Mouse (Mus musculus) neural tube, embryonic 10.5 days (tissue): ENCODE measurements at regions not wholly inside any gene's neighbourhood (a gene's known extent, or its start where the extent isn't known, plus 50 kb on each side); places are given as distances from the start of the nearest gene placed in this dataset.
"Not testable (repeated sequence)": the region's sequence is repeated elsewhere in the genome, so short reads cannot be mapped to it uniquely, and the experiment has no call there.

Experiments used
- DNase-seq: peaks from one replicate; pipeline ENCODE4 v3.0.0-alpha.2; 2017; ENCODE audit warnings: low spot score; ENCODE audit errors: extremely low spot score

DNA sequence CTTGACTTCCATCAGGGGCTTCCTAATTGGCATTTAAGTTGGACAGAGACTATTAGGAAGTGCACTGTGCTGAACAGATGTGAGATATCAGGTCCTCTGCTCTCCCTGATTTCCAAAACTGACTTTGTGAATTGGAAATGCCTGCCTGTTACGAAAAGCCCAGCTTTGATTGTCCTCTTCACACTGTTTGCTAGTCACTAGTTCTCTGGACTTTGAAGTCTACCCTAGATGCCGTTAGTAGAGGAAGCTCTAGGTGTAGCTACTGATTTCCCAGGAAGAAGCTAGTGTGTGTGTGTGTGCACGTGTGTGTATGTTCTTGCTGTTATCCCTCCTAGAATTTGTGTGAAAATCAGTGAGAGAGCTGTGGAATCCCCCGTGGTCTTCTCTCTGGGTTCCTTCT lies 87.7 kb upstream of the Atp1b1 start:
- no peak for DNase-seq

DNA sequence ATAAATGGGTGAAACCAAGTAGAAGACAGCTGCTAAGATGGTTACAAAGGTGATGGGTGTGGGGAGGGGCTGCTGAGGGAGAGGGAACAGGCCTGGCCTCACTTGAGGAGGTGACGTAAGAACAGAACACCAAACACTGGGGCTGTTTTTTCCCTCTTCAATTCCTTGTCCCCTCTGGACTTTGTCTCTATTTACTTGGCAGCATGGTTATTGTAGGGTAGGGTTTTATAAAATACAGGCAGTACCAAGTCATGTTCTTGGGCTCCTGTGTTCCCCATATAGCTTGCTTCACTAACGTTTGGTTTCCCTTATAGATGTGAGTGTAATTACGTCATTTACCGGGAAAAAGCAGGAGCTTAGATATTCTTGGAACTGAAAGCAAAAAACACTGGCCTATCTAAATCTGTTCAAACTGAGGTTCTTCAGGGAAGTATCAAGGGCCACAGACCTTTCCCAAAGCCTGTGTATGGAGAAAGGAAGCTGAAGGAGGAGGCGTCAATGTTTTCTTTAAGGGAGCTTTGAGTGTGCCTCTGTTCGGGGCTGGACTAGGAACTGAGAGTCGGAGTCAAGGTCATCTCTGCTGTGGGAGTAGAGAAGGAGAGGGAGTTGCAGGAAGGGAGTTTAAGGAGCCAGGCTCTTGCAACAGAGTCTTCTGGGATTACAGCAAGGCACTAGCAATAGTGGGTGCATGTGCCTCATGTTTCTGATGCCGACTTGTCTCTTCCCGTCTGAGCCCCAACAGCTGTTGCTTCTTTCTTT lies 85.1 kb upstream of the Atp1b1 start:
- DNase-seq, result no peak

DNA sequence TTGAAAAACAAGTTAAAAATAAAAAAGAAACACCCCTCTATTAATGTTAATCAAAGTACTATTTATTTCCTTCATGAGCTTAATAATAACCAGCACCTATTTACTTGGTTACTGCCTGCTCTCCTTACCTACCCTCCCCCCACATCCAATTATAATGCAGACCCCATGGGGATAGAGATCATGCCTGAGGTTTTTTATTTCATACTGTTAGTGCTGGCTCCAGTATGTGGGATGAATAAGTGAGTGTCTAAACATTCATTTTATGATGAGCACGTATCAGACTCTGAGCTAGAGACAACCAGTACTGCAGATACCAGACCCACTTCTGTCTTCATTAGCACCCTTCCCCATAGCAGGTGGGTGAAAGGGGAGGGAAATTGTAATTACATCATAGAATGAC lies 83.6 kb upstream of the Atp1b1 start:
- DNase-seq, result no peak

DNA sequence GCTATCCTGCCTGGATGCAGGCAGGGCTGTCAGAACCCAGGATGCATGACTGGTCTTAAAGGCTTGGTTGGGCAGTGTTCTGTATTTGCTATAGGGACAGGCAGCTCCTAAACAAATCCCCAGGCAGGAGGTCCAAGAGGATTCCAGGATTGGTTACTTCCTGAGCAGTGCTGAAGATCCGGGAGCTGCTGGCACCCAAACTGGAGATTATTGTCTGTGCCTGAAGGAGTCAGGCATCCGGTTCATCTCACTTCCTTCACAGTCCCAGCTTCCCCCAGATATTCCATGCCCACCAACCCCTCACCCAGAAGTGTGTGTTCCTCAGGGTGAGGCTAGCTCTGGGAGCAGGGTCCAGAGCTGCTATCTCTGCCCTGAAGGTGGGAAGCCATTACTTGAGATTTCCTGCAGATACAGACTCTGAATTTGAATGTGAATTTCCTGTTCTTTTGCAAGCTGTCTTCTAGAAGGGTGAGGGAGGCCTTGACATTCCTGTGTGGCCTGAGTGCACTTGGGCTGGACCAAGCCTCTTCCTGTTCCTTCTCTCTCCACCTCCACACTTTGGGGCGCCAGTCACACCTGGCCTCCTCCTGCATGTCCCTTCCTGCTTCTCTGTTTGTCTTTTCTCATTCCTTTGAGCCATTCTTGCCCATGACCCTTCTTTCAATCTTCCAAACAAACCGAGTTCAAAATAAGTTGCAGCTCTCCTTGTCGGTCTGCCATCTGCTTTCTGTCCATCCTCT lies 80.3 kb upstream of the Atp1b1 start:
- no peak for DNase-seq

DNA sequence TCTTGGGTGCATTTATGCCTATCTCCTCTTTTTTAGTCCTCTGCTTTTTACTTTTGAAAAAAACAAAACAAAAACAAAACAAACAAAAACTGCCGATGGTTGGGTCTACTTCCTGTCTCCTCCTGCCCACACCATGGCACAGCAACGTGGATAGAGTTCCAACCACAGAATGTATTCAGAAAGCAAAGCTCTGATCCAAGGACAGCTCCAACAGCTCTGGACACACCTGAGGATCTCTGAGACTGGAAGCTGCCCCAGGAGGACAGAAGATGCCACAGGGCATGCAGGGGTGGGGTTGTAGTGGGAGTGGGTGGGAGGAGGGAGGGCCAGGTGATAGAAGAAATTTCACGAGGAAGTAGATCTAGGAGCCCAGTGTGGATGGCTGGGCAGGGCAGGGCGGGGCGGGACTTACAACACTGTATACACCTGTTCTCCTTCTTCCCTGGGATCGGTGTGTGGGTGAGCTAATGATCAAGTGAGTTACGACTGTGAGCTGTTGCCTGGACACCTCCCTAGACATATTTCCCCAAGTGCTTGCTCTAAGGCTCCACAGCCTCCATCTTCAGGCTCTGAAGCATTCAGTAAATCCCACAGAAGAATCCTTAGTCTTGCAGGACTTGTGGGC lies 79.3 kb upstream of the Atp1b1 start:
- no peak for DNase-seq

DNA sequence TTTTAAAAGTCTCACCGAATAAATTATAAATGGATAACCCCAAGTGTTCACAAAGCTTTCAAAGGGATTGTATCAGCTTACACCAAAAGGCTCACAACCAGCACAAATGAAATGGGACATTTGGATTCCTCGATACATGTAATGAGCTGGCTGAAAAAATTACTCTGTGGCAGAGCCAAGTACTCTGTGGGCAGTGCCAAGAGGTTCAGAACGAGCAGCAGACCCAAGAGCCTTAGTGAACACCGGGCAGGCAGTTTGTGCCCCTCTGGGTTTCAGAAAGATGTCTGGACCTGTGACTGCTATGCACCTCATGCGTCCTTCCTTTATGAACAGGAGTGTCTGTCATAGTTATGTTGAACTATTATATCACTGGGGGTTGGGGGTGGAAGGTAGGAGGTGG lies 74.0 kb upstream of the Atp1b1 start:
- DNase-seq, result no peak

DNA sequence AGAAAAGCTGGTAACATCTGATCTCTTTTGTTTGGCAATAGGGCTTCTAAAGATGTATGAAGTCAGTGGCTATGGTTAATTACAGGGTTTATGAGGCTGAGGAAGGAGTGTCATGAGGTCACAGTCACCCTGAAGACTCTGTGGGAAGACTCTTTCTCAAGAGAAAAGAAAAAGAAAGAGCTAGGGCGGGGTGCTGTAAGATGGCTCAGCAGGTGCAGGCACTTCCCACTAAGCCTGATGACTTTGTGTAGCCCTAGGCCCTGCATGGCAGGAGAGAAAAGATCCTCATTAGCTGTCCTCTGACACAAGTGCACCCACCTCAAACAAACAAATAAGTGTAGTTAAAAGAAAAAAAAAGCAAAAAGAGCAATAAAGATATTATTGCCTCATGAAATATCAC lies 73.6 kb upstream of the Atp1b1 start:
- no peak for DNase-seq

DNA sequence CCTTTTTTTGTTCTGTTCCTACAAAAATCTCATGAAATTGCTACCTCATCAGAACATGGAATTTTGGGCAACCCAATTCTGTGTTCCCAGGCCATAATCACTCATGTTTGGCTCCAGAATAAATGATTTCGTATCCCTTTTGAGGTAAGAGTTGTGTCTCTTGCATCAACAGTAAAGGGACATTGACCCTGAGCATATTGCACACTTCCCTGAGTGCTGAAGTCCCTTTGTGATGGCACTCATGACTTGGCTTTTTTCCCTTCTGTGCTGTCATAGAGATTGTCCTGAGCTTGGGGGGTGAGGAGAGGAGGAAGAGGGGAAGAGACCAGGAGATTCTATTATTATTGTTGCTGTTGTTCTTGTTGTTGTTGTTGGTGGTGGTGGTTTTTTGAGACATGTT lies 68.6 kb upstream of the Atp1b1 start:
- no peak for DNase-seq

DNA sequence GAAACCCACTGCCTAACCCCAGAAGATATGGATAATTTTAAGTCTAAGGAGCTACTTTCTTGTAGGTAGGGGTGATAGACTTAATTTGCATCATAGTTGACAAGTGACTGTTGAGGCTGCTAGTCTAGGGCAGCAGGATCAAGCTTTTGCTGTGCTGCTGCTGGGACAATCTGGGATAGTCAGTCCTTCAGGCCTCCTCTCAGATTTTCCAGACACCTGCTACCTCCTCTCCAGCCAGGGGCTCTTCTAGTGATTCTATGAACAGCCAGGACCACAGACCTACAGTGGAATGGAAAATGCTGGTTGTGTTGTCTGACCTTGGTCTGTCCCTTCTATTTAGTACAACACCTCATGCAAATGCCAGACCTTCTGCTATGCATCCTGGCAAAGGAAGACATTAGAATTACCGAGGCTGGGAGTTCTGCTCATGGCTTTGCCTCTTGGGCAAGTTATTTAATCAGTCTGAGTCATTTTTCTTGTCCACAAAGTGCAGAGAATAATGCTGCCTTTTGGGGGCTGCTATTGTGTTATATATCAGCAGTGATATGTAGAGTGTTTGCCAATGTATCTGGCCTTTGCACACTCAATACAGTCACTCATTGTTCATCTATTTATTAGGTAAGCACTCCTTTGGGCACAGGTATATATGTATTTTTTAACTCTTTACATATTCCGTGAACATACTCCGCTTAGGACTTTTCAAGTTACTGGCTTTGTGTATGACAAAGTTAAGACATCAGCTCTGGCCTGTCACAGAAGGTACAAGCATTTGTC lies 64.4 kb upstream of the Atp1b1 start:
- DNase-seq, result no peak

DNA sequence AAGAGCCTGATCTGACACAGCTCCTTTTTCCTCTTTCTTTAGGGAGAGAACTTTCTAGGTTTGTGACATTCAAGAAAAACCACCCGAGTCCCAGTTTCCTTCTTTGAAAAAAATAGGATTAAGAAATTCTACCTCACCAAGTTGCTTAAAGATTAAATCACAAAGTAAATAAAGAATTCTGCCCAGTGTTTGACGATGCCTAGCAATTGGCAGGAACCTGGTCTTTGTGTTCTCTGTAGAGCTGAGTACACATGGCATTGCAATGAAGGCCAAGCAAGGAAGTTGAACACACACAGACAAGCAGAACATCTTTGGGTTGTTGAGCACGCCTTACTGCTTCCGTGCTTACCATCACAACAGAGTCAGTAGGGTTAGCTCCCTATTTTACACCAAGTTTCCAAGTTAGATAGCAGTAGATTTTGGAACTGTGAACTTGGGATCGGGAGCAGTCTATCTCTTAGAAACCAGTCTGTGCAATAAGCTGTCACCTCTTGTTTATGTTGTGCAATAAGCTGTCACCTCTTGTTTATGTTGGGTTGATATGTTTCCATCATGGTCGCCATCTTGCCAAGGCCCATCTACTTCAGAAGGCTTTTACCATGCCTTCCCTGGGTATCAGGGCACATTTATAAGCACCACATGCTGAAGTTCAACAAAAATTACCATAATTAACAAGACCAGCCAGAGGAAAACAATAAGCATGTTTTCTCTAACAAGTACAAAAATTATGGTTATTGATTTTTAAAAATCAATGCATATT lies 63.4 kb upstream of the Atp1b1 start:
- DNase-seq, result no peak

DNA sequence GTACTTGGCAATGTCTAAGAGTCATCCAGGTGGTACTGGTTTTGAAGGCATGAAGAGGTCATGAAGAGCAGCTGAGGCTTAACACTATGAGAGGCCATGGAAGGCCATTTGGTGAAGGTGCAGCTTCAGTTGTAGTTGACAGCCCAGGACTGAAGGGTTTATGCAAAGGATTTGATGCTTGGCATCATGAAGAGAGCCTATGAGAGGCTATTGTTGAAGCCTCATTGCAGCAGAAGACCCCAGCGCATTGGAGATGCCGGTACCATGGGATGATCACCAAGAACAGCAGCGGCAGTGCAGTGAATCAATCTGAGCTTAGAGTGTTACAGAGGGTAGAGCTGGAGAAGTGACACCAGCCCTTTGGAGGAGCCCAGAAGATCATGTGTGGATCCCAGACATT lies 60.7 kb upstream of the Atp1b1 start:
- no peak for DNase-seq

DNA sequence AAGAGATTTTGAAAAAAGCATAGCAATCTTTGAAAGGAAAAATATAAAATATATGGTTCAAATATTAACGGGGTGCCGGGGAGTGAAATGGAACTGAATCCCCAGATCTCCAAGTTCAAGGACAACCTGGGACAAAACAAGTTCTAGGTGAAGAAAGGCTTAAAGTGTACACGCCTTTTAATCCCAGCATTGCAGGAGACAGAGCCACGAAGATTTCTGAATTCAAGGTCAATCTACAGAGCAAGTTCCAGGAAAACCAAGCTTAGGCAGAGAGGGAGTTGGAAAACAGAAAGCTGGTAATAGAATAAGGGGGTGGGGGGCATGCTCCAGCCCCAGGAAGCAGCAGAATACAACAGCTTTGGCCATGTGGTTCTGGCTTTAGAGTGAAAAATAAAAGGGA lies 60.2 kb upstream of the Atp1b1 start:
- DNase-seq, result no peak

DNA sequence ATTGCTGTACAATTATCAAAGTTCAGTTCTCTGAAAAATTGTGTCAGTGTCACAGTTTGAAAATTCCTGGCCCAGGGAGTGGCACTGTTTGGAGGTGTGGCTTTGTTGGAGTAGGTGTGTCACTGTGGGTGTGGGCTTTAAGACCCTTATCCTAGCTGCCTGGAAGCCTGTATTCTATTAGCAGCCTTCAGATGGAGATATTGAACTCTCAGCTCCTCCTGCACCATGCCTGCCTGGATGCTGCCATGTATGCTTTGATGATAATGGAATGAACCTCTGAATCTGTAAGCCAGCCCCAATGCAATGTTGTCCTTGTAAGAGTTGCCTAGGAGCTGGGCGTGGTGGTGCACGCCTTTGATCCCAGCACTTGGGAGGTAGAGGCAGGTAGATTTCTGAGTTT lies 59.2 kb upstream of the Atp1b1 start:
- DNase-seq, result not testable (repeated sequence)

DNA sequence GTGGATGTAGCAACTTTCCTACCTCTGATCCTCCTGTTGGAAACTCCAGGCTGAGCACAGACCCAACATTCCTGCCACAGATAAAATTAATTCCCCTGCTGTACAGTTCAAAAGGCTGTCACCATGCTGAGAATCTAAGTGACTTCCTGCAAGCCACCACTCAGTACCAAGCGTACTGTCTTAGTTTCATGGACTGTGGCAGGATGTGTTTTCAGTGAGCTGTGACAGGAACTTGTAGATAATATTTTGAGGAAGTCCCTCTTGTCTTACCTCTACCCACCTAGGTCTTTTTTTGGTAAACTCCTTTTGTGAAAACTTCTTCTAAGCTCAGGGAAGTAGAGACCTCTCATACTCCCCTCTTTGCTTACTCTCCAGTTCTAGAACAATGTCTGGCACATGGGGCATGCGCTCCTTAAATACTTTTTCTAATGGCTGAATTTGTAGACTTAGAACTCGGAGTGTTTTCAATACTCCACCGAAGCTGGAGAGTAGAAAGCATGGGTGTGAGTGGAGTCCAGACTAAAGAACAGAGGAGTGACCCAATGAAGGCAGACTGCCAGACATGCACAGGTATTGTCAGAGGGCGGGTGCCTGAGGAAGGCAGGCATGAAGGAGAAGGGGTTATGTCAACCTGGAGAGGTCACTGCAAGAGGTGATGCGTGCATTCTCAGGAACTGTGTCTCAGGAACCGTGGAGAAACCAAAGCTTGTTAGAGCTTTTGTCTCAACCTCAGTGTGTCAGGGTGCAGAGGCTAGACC lies 53.7 kb upstream of the Atp1b1 start:
- no peak for DNase-seq

DNA sequence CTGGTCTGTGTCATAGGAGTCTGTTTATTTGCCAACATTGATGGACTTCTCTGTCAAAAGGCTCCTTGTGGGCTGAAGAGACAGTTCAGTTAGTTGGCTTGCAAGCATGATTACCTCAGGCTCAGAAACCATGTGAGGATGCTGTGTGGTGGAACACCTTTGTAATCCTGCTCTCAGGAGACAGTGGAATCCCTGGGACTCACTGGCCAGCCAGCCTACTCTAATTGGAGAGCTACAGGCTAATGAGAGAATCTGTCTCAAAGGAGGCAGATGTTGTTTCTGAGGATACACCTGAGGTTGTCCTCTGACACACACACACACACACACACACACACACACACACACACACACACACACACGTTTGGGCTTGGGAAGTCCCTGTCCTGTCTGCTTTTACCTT lies 51.1 kb upstream of the Atp1b1 start:
- DNase-seq, result no peak

DNA sequence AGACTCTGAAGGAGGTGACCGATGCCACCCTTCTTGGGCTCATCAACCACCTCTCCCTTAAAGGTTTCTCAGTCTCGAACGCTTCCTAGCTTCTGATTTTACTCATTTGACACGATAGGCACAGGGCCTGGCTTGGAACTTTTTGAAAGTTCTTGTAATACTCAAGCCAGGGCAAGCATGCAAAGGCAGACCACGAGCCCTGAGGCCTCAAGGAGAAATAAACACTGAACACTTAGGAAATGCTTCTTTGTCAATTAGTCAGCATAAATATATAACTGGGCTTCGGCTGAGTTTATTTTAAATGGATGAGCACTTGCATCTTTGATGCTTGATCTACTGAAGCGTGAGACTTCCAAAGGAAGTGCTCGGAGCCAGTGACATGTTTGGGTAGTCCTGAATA lies 50.4 kb upstream of the Atp1b1 start:
- no peak for DNase-seq

DNA sequence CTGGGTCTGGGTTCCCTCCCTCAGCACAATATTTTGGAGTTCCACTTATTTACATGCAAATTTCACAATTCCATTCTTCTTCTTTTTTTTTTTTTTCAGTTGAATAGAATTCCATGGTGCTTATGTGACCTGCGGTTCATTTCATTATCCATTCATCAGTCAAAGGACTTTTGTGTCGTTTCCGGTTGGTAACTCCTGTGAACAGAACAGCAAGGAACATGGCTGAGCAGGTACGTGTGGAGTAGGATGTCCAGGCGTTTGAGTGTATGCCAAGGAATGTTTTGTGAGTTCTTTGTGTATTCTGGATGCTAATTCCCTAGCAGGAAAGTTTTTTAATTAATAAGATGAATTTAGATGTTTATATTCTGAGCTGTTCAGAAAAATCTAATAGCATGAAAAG lies 50.0 kb upstream of the Atp1b1 start:
- no peak for DNase-seq
